Mouse (Mus musculus) embryonic fibroblast, embryonic 13.5 days (primary cell): ENCODE measurements at regions not wholly inside any gene's neighbourhood (a gene's known extent, or its start where the extent isn't known, plus 50 kb on each side); places are given as distances from the start of the nearest gene placed in this dataset.

Experiments used
- CTCF ChIP-seq: IDR thresholded peaks from 2 replicates; pipeline ENCODE4 v1.5.1; 2011; ENCODE audit warnings: mild to moderate bottlenecking, control low read depth, low read length, moderate library complexity, borderline replicate concordance; ENCODE audit not compliant: insufficient read depth
- POLR2A ChIP-seq: IDR thresholded peaks from 2 replicates; pipeline ENCODE4 v1.6.1; 2011; ENCODE audit warnings: low read depth, mild to moderate bottlenecking, control low read depth, low read length, moderate library complexity

- TF ChIP-seq CTCF (no peak), POLR2A (no peak)
Measured at GRCm38 (mm10) chr15:36854900-36855321, 152.7 kb downstream of the Zfp706 start.
